Mouse (Mus musculus) megakaryocyte progenitor cell, adult 5-6 weeks (primary cell): ENCODE data around the gene Cntn2. TPM values are rescaled to one million over a fixed set of nuclear protein-coding genes. Genes with fewer than 3 reads are reported as not detected.

Experiments used
- ATAC-seq: replicated peaks from 2 replicates; pipeline ENCODE4 v1.8.0; 2016; ENCODE audit warnings: mild to moderate bottlenecking, moderate TSS enrichment, inconsistent platforms; ENCODE audit not compliant: poor library complexity
- total RNA-seq, 2 experiments: library from RNA; stranded (forward) in 1 of 2; stranded (reverse) in 1 of 2; fragments of 157-497, 149-512 nt in 1 of 2; fragments of 200-1000 nt in 1 of 2; gene quantifications; 2 replicates each; pipeline versions ENCODE4 v1.2.3 to v1.2.4; 2015 to 2017

The Cntn2 gene
- not detected in 2 replicates for total RNA-seq (2015)
- total RNA-seq (2017), result not detected in 2 replicates

GRCm38 (mm10) chr1:132542762-132543306 lies at the start of gene Cntn2:
Gene Cntn2, minus strand, starts transcription at chr1:132543256.
- ATAC-seq, result no peak

- no peak for ATAC-seq
These were observed 49.1 kb upstream of the Cntn2 start for GRCm38 (mm10) chr1:132592145-132592544.

- no peak for ATAC-seq
These were observed 48.4 kb upstream of the Cntn2 start for GRCm38 (mm10) chr1:132591399-132591930.

GRCm38 (mm10) chr1:132586679-132587201 lies 43.7 kb upstream of the Cntn2 start:
- ATAC-seq, result no peak

- ATAC-seq, result no peak
These were observed 42.3 kb upstream of the Cntn2 start for GRCm38 (mm10) chr1:132585376-132585775.

GRCm38 (mm10) chr1:132582998-132583604 lies 40.0 kb upstream of the Cntn2 start:
- ATAC-seq, result no peak

GRCm38 (mm10) chr1:132581845-132582839 lies 39.1 kb upstream of the Cntn2 start:
- no peak for ATAC-seq

- ATAC-seq, result no peak
These were observed 37.0 kb upstream of the Cntn2 start for GRCm38 (mm10) chr1:132580063-132580462.

GRCm38 (mm10) chr1:132576845-132577244 lies 33.8 kb upstream of the Cntn2 start:
- no peak for ATAC-seq

GRCm38 (mm10) chr1:132572851-132573250 lies 29.8 kb upstream of the Cntn2 start:
- no peak for ATAC-seq

GRCm38 (mm10) chr1:132571613-132572012 lies 28.6 kb upstream of the Cntn2 start:
- ATAC-seq, result no peak

- no peak for ATAC-seq
These were observed 27.9 kb upstream of the Cntn2 start for GRCm38 (mm10) chr1:132570906-132571305.

GRCm38 (mm10) chr1:132570068-132570780 lies 27.2 kb upstream of the Cntn2 start:
- no peak for ATAC-seq

GRCm38 (mm10) chr1:132569516-132569915 lies 26.5 kb upstream of the Cntn2 start:
- no peak for ATAC-seq

- no peak for ATAC-seq
These were observed 24.5 kb upstream of the Cntn2 start for GRCm38 (mm10) chr1:132567336-132568125.

GRCm38 (mm10) chr1:132565766-132566165 lies 22.7 kb upstream of the Cntn2 start:
- ATAC-seq, result no peak

GRCm38 (mm10) chr1:132564946-132565345 lies 21.9 kb upstream of the Cntn2 start:
- ATAC-seq, result no peak

- ATAC-seq, result no peak
These were observed 19.3 kb upstream of the Cntn2 start for GRCm38 (mm10) chr1:132562337-132562795.

- no peak for ATAC-seq
These were observed 18.0 kb upstream of the Cntn2 start for GRCm38 (mm10) chr1:132560907-132561700.
